Mouse (Mus musculus): Measurements from ENCODE around the gene Gk2. TPM values are rescaled to one million over a fixed set of nuclear protein-coding genes. Genes with fewer than 3 reads are reported as not detected.

Gk2 gene
- total RNA-seq (2014; rRNA removed) (not detected in 2 replicates), polyA plus RNA-seq (2015; fragmentation: Nextera tagmentation; extraction: Ambion mirVana) (not detected in 2 replicates)

DNA sequence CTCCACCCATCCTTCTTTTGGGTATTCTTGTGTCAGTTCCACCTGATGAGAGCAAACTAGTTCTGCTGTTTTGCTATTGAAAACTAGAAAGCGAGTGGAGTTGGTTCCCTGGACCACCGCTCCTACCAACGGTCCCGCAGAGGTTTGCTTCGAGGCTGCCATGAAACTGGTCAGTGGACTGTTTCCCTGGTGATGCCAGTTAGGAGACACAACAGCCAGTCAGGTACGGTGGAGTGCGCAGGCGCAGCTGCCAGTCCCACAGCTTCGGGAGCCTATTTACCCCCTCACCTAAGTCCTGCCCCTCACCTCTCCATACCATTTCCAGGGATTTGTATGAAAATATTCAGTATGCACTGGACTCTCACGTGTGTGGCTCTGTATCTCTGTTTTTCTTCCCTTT is at the start of gene Gk2:
Gk2 (minus strand) TSS at position 206 of the 400 bp plus-strand sequence.
- Histone ChIP-seq H3K4me2 (ENCODE audit: low read depth, low read length) (no peak within 1 kb of the TSS), H3K27ac (no peak within 1 kb of the TSS), H3K9ac (replicated peaks; ENCODE audit: low read length) (no peak within 1 kb of the TSS), H3K4me1 (ENCODE audit: insufficient read depth, low read length) (no peaks in the 10 kb centered on the region), H3K27me3 (ENCODE audit: insufficient read depth, low read length) (no peaks in the 10 kb centered on the region), H3K4me3 (ENCODE audit: low read length) (no peak within 1 kb of the TSS), H3K9me3 (ENCODE audit: low read length) (no peaks in the 10 kb centered on the region), H3K36me3 (ENCODE audit: insufficient read depth, low read length) (no peaks in the 10 kb centered on the region)
- 92% methylated on average over 10 of the region's 10 CpGs for WGBS
- no peak for DNase-seq (ENCODE audit: low spot score)
- TF ChIP-seq CTCF (IDR thresholded peaks at IDR 0.05; ENCODE audit: low read depth), result no peak
- no peak for ATAC-seq

- Histone ChIP-seq H3K36me3 (ENCODE audit: insufficient read depth, low read length) (no peaks in the 10 kb centered on the region), H3K4me3 (ENCODE audit: low read length) (no peak overlapping the region), H3K9ac (replicated peaks; ENCODE audit: low read length) (no peak overlapping the region), H3K9me3 (ENCODE audit: low read length) (no peaks in the 10 kb centered on the region), H3K4me2 (ENCODE audit: low read depth, low read length) (no peak overlapping the region), H3K27ac (no peak overlapping the region), H3K27me3 (ENCODE audit: insufficient read depth, low read length) (no peaks in the 10 kb centered on the region), H3K4me1 (ENCODE audit: insufficient read depth, low read length) (no peaks in the 10 kb centered on the region)
- ATAC-seq, result no peak
- no peak for TF ChIP-seq CTCF (IDR thresholded peaks at IDR 0.05; ENCODE audit: low read depth)
- no peak for DNase-seq (ENCODE audit: low spot score)
Observed at GRCm38 (mm10) chr5:97498041-97498440, 41.2 kb upstream of the Gk2 start.

GRCm38 (mm10) chr5:97495488-97496092 is 38.8 kb upstream of the Gk2 start:
- Histone ChIP-seq H3K9ac (replicated peaks; ENCODE audit: low read length) (no peak overlapping the region), H3K4me1 (ENCODE audit: insufficient read depth, low read length) (no peaks in the 10 kb centered on the region), H3K9me3 (ENCODE audit: low read length) (no peaks in the 10 kb centered on the region), H3K27me3 (ENCODE audit: insufficient read depth, low read length) (no peaks in the 10 kb centered on the region), H3K4me2 (ENCODE audit: low read depth, low read length) (no peak overlapping the region), H3K36me3 (ENCODE audit: insufficient read depth, low read length) (no peaks in the 10 kb centered on the region), H3K4me3 (ENCODE audit: low read length) (no peak overlapping the region), H3K27ac (no peak overlapping the region)
- DNase-seq (ENCODE audit: low spot score) (no peak), ATAC-seq (no peak)
- 49% methylated on average over 5 of the region's 5 CpGs for WGBS
- no peak for TF ChIP-seq CTCF (IDR thresholded peaks at IDR 0.05; ENCODE audit: low read depth)

GRCm38 (mm10) chr5:97493421-97493820 is 36.6 kb upstream of the Gk2 start:
- Histone ChIP-seq H3K9ac (replicated peaks; ENCODE audit: low read length) (no peak overlapping the region), H3K27ac (no peak overlapping the region), H3K4me3 (ENCODE audit: low read length) (no peak overlapping the region), H3K36me3 (ENCODE audit: insufficient read depth, low read length) (no peaks in the 10 kb centered on the region), H3K9me3 (ENCODE audit: low read length) (no peaks in the 10 kb centered on the region), H3K4me2 (ENCODE audit: low read depth, low read length) (no peak overlapping the region), H3K4me1 (ENCODE audit: insufficient read depth, low read length) (no peaks in the 10 kb centered on the region), H3K27me3 (ENCODE audit: insufficient read depth, low read length) (no peaks in the 10 kb centered on the region)
- no peak for TF ChIP-seq CTCF (IDR thresholded peaks at IDR 0.05; ENCODE audit: low read depth)
- ATAC-seq, result no peak
- WGBS, result 91% methylated on average over 5 of the region's 5 CpGs
- no peak for DNase-seq (ENCODE audit: low spot score)

GRCm38 (mm10) chr5:97486141-97486540 is 29.3 kb upstream of the Gk2 start:
- WGBS, result 90% methylated on average over 5 of the region's 5 CpGs
- H3K27ac ChIP-seq, result no peak overlapping the region
- no peak for DNase-seq (ENCODE audit: low spot score)

DNA sequence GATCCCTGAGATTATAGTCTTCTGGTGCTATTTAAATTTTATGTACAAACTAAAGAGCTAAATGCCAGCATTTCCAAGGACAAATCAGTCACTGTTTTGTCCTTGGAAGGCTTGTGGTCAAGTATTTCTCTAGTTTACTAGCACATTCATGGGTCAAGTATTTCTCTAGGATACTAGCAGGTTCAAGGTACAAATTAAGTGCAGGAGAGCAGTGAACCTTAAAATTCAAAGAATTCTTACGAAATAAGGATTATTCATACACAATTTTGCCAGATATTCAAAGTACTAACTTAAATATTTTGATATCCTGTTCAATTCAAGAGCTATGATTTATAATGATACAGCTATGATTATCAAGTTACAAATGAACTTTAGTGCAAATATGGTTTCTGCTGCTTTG is 23.2 kb upstream of the Gk2 start:
- ATAC-seq (no peak), DNase-seq (ENCODE audit: low spot score) (no peak)
- no peaks in the 10 kb centered on the region for H3K4me1 ChIP-seq (ENCODE audit: insufficient read depth, low read length)
- H3K9me3 ChIP-seq (ENCODE audit: low read length), result no peaks in the 10 kb centered on the region
- no peak for TF ChIP-seq CTCF (IDR thresholded peaks at IDR 0.05; ENCODE audit: low read depth)
- WGBS, result 87% methylated on average over 1 of the region's 1 CpGs
- H3K4me3 ChIP-seq (ENCODE audit: low read length), result no peak overlapping the region
- no peak overlapping the region for H3K4me2 ChIP-seq (ENCODE audit: low read depth, low read length)
- no peaks in the 10 kb centered on the region for H3K27me3 ChIP-seq (ENCODE audit: insufficient read depth, low read length)
- no peak overlapping the region for H3K9ac ChIP-seq (replicated peaks; ENCODE audit: low read length)
- H3K36me3 ChIP-seq (ENCODE audit: insufficient read depth, low read length), result no peaks in the 10 kb centered on the region
- H3K27ac ChIP-seq, result no peak overlapping the region

More at GRCm38 (mm10) chr5:97486141-97486540, 29.3 kb upstream of the Gk2 start:
- Histone ChIP-seq H3K4me1 (ENCODE audit: insufficient read depth, low read length) (no peaks in the 10 kb centered on the region), H3K9ac (replicated peaks; ENCODE audit: low read length) (no peak overlapping the region), H3K4me2 (ENCODE audit: low read depth, low read length) (no peak overlapping the region), H3K36me3 (ENCODE audit: insufficient read depth, low read length) (no peaks in the 10 kb centered on the region), H3K27me3 (ENCODE audit: insufficient read depth, low read length) (no peaks in the 10 kb centered on the region), H3K9me3 (ENCODE audit: low read length) (no peaks in the 10 kb centered on the region), H3K4me3 (ENCODE audit: low read length) (no peak overlapping the region)
- no peak for ATAC-seq
- TF ChIP-seq CTCF (IDR thresholded peaks at IDR 0.05; ENCODE audit: low read depth), result no peak

GRCm38 (mm10) chr5:97467246-97467645 is 10.4 kb upstream of the Gk2 start:
- Histone ChIP-seq H3K27ac (peak overlapping the region; percentile 15; the same call in 1 of the 2 replicates), H3K4me2 (ENCODE audit: low read depth, low read length) (no peak overlapping the region), H3K4me3 (ENCODE audit: low read length) (no peak overlapping the region), H3K9me3 (ENCODE audit: low read length) (no peaks in the 10 kb centered on the region), H3K36me3 (ENCODE audit: insufficient read depth, low read length) (no peaks in the 10 kb centered on the region), H3K4me1 (ENCODE audit: insufficient read depth, low read length) (no peaks in the 10 kb centered on the region), H3K9ac (replicated peaks; ENCODE audit: low read length) (no peak overlapping the region), H3K27me3 (ENCODE audit: insufficient read depth, low read length) (no peaks in the 10 kb centered on the region)
- no peak for ATAC-seq
- WGBS, result 51% methylated on average over 7 of the region's 7 CpGs
- TF ChIP-seq CTCF (IDR thresholded peaks at IDR 0.05; ENCODE audit: low read depth), result no peak
- DNase-seq (ENCODE audit: low spot score), result peak; percentile 24
